Comparison of ENCODE assay signal across 8 mouse cellular contexts in genomic region chr10:75316908-75317761, GRCm38 (mm10). TPM values are rescaled to one million over a fixed set of nuclear protein-coding genes. Genes with fewer than 3 reads are reported as not detected.
A peak's percentile ranks its signal among the peaks of the same experiment; 100 is the strongest.
DNase-seq lines count a peak whose midpoint lies in the region; ATAC-seq lines count a peak whose summit lies in the region.

No protein-coding gene starts in this region.

- peak overlapping the region; percentile 72 for H3K4me2 ChIP-seq in embryonic facial prominence, embryonic 14.5 days (ENCODE audit: low read depth, low read length)
- H3K4me2 ChIP-seq in heart, embryonic 15.5 days: peak overlapping the region; percentile 89

- H3K27ac ChIP-seq in embryonic facial prominence, embryonic 14.5 days (replicated peaks; ENCODE audit: low read depth, low read length): no peak overlapping the region
- H3K27ac ChIP-seq in heart, embryonic 15.5 days: peak overlapping the region; percentile 70

- peak overlapping the region; percentile 47 for H3K4me3 ChIP-seq in embryonic facial prominence, embryonic 14.5 days (ENCODE audit: low read depth, low read length)
- peak overlapping the region; percentile 64 for H3K4me3 ChIP-seq in heart, embryonic 15.5 days

- peak; percentile 29 for ATAC-seq in activated CD4-positive, CD25-positive, alpha-beta regulatory T cell, adult 4 months
- peak; percentile 83 for ATAC-seq in embryonic facial prominence, embryonic 14.5 days (ENCODE audit: low read depth)
- ATAC-seq in heart, embryonic 15.5 days (replicated peaks; ENCODE audit: insufficient number of reproducible peaks, insufficient read depth, low FRiP score, low read depth): peak; percentile 57

- H3K36me3 ChIP-seq in embryonic facial prominence, embryonic 14.5 days (ENCODE audit: control insufficient read depth, insufficient read depth, low read length): 0 out of 2 replicates have a peak, but pooled peaks cover 4% of the 10 kb centered on the region
- H3K36me3 ChIP-seq in heart, embryonic 15.5 days: 0 out of 2 replicates have a peak, but pooled peaks cover 3% of the 10 kb centered on the region

- 0 out of 2 replicates have a peak, but pooled peaks cover 4% of the 10 kb centered on the region for H3K4me1 ChIP-seq in embryonic facial prominence, embryonic 14.5 days (ENCODE audit: control insufficient read depth, insufficient read depth, low read length)
- peaks cover 39% of the 10 kb centered on the region for H3K4me1 ChIP-seq in heart, embryonic 15.5 days (replicated peaks)

- WGBS in embryonic facial prominence, embryonic 14.5 days: 0% methylated on average over 41 of the region's 81 CpGs
- WGBS in heart, embryonic 15.5 days: under 1% methylated on average over 80 of the region's 81 CpGs

- no peaks in the 10 kb centered on the region for H3K9me3 ChIP-seq in embryonic facial prominence, embryonic 14.5 days (ENCODE audit: control insufficient read depth, low read length)
- H3K9me3 ChIP-seq in heart, embryonic 15.5 days (replicated peaks): no peaks in the 10 kb centered on the region

- H3K27me3 ChIP-seq in embryonic facial prominence, embryonic 14.5 days (replicated peaks; ENCODE audit: control insufficient read depth, insufficient read depth, low read length): peaks cover 26% of the 10 kb centered on the region
- 0 out of 2 replicates have a peak, but pooled peaks cover 8% of the 10 kb centered on the region for H3K27me3 ChIP-seq in heart, embryonic 15.5 days

- peak; percentile 85 for DNase-seq in CD4-positive, CD25-positive, alpha-beta regulatory T cell, adult 2 months (ENCODE audit: low read depth, low spot score)
- peak; percentile 43 for DNase-seq in embryonic facial prominence, embryonic 14.5 days (ENCODE audit: low spot score)
- peak; percentile 79 for DNase-seq in kidney, postnatal 14 days
- peak; percentile 64 for DNase-seq in lung, postnatal 36 days
- peak; percentile 71 for DNase-seq in retina, postnatal 1 day
- DNase-seq in urinary bladder, postnatal 14 days (ENCODE audit: low spot score): peak; percentile 70

- peak overlapping the region; percentile 62 for H3K9ac ChIP-seq in embryonic facial prominence, embryonic 14.5 days (ENCODE audit: low read depth, low read length)
- H3K9ac ChIP-seq in heart, embryonic 15.5 days: peak overlapping the region; percentile 71

RNA-seq across cellular contexts. Expression of gene Adora2a, which starts 0.5 kb away (rescaled TPM):
- 10 to 100 TPM; 18.6 to 30.1 TPM for polyA plus RNA-seq in activated CD4-positive, CD25-positive, alpha-beta regulatory T cell, adult 4 months (2017; shearing (Covaris generic))
- polyA plus RNA-seq in embryonic facial prominence, embryonic 14.5 days (2014; fragmentation: Nextera tagmentation; extraction: Ambion mirVana): 4.1 and 5.4 TPM in 2 replicates
- 5.7 and 6.3 TPM in 2 replicates for polyA plus RNA-seq in heart, embryonic 15.5 days (2015; fragmentation: Nextera tagmentation; extraction: Ambion mirVana)

Comparison
In these comparisons a context has a peak if more than half of its experiments do, and no peak if none do; other contexts are left out.
1. ATAC-seq: peak in every context shown above with its lines; median percentile 83 in embryonic facial prominence, embryonic 14.5 days; 57 in heart, embryonic 15.5 days; 29 in activated CD4-positive, CD25-positive, alpha-beta regulatory T cell, adult 4 months.